Mouse (Mus musculus): ENCODE measurements around the gene Naga. TPM values are rescaled to one million over a fixed set of nuclear protein-coding genes. Genes with fewer than 3 reads are reported as not detected.

Naga gene
- polyA plus RNA-seq, 1 experiment from 2014 or later, result 48.7 TPM

GRCm38 (mm10) chr15:82294059-82294458 lies 44.7 kb downstream of the Naga start:
- Histone ChIP-seq H3K4me1 (ENCODE audit: control insufficient read depth in 2 of 2, insufficient read depth in 2 of 2, low read length in 2 of 2) (peaks cover 9 to 12% of the 10 kb centered on the region in 2 experiments), H3K36me3 (ENCODE audit: control insufficient read depth, insufficient read depth, low read length) (no peaks in the 10 kb centered on the region), H3K4me3 (ENCODE audit: control insufficient read depth in 1 of 2, insufficient read depth in 1 of 2, low read depth in 1 of 2, low read length in 2 of 2) (no peak overlapping the region), H3K27me3 (ENCODE audit: control insufficient read depth, insufficient read depth, low read length) (no peaks in the 10 kb centered on the region), H3K4me2 (ENCODE audit: low read length) (no peak overlapping the region), H3K9me3 (ENCODE audit: control insufficient read depth, low read length) (no peaks in the 10 kb centered on the region), H3K27ac (replicated peaks in 1 of 2; ENCODE audit: control insufficient read depth in 1 of 2, insufficient read depth in 1 of 2, low read depth in 2 of 2, low read length in 2 of 2) (no peak overlapping the region), H3K9ac (ENCODE audit: low read length) (no peak overlapping the region)
- WGBS, result 42% methylated on average over 8 of the region's 8 CpGs
- ATAC-seq (ENCODE audit: insufficient number of reproducible peaks, insufficient read depth, low FRiP score, low read depth), result no peak

DNA sequence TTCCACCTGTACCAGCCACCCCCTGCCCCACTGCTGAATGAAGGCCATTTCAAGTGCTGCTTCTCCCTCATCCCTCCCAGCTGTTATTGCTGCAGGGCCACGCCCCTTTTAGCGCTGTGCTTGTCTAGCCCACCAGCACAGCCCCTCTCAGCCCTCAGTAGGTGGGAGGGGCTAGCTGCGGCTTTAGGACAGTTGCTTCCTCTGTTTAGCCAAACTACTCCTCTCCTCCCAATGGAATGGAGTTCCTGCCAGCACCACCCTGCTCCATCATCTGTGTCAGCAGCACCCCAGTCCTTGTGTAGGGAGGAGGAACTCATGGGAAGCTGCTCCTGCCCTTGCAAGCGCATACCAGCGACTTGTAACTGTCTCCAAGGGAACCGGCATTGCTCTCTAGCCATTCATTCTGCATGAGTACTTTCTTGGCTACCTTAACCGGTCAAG lies 45.4 kb downstream of the Naga start:
- Histone ChIP-seq H3K4me2 (ENCODE audit: low read length) (peak overlapping the region; percentile 56), H3K9me3 (ENCODE audit: control insufficient read depth, low read length) (no peaks in the 10 kb centered on the region), H3K36me3 (ENCODE audit: control insufficient read depth, insufficient read depth, low read length) (no peaks in the 10 kb centered on the region), H3K4me3 (ENCODE audit: control insufficient read depth in 1 of 2, insufficient read depth in 1 of 2, low read depth in 1 of 2, low read length in 2 of 2) (peak overlapping the region in 1 of 2 experiments; percentile 19; a peak in 1 of 4 replicates), H3K27ac (replicated peaks in 1 of 2; ENCODE audit: control insufficient read depth in 1 of 2, insufficient read depth in 1 of 2, low read depth in 2 of 2, low read length in 2 of 2) (no peak overlapping the region), H3K4me1 (ENCODE audit: control insufficient read depth in 2 of 2, insufficient read depth in 2 of 2, low read length in 2 of 2) (peaks cover 7 to 12% of the 10 kb centered on the region in 2 experiments), H3K9ac (ENCODE audit: low read length) (peak overlapping the region; percentile 9; the same call in 1 of the 2 replicates), H3K27me3 (ENCODE audit: control insufficient read depth, insufficient read depth, low read length) (no peaks in the 10 kb centered on the region)
- 10% methylated on average over 7 of the region's 7 CpGs for WGBS
- no peak for ATAC-seq (ENCODE audit: insufficient number of reproducible peaks, insufficient read depth, low FRiP score, low read depth)

DNA sequence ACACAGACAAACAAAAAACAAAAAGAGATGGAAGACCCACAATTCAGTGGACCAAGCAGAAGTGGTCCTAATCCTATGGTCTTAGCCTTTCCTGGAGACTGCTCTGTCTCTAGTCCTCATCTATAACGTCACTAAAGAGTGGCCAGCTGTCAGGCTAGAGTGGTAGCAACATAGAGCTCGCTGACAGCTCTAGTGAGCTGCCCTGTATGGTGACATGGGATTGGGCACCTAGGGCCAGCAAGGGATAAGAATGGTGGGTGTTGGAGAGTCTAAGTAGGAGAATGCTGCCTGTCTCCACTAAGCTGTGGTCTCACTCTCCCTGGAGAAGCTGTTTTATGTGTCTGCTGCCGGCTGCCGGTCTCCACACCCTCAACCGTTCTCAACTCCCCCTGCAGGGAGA lies 45.9 kb downstream of the Naga start:
- H3K4me1 ChIP-seq (ENCODE audit: control insufficient read depth in 2 of 2, insufficient read depth in 2 of 2, low read length in 2 of 2), result peaks cover 7 to 12% of the 10 kb centered on the region in 2 experiments
- H3K4me3 ChIP-seq (ENCODE audit: control insufficient read depth in 1 of 2, insufficient read depth in 1 of 2, low read depth in 1 of 2, low read length in 2 of 2), result no peak overlapping the region
- 5% methylated on average over 5 of the region's 5 CpGs for WGBS
- no peaks in the 10 kb centered on the region for H3K27me3 ChIP-seq (ENCODE audit: control insufficient read depth, insufficient read depth, low read length)
- no peaks in the 10 kb centered on the region for H3K9me3 ChIP-seq (ENCODE audit: control insufficient read depth, low read length)
- no peaks in the 10 kb centered on the region for H3K36me3 ChIP-seq (ENCODE audit: control insufficient read depth, insufficient read depth, low read length)
- peak overlapping the region; percentile 9; the same call in 1 of the 2 replicates for H3K9ac ChIP-seq (ENCODE audit: low read length)
- ATAC-seq (ENCODE audit: insufficient number of reproducible peaks, insufficient read depth, low FRiP score, low read depth), result no peak
- peak overlapping the region; percentile 56 for H3K4me2 ChIP-seq (ENCODE audit: low read length)
- no peak overlapping the region for H3K27ac ChIP-seq (replicated peaks in 1 of 2; ENCODE audit: control insufficient read depth in 1 of 2, insufficient read depth in 1 of 2, low read depth in 2 of 2, low read length in 2 of 2)

- Histone ChIP-seq H3K9ac (ENCODE audit: low read length) (no peak overlapping the region), H3K27me3 (ENCODE audit: control insufficient read depth, insufficient read depth, low read length) (no peaks in the 10 kb centered on the region), H3K36me3 (ENCODE audit: control insufficient read depth, insufficient read depth, low read length) (no peaks in the 10 kb centered on the region), H3K9me3 (ENCODE audit: control insufficient read depth, low read length) (no peaks in the 10 kb centered on the region), H3K4me2 (ENCODE audit: low read length) (no peak overlapping the region), H3K27ac (replicated peaks in 1 of 2; ENCODE audit: control insufficient read depth in 1 of 2, insufficient read depth in 1 of 2, low read depth in 2 of 2, low read length in 2 of 2) (no peak overlapping the region), H3K4me3 (ENCODE audit: control insufficient read depth in 1 of 2, insufficient read depth in 1 of 2, low read depth in 1 of 2, low read length in 2 of 2) (no peak overlapping the region), H3K4me1 (ENCODE audit: control insufficient read depth in 2 of 2, insufficient read depth in 2 of 2, low read length in 2 of 2) (peaks cover 7 to 12% of the 10 kb centered on the region in 2 experiments)
- 84% methylated on average over 7 of the region's 7 CpGs for WGBS
- ATAC-seq (ENCODE audit: insufficient number of reproducible peaks, insufficient read depth, low FRiP score, low read depth), result no peak
Measured at GRCm38 (mm10) chr15:82290252-82290651, 48.5 kb downstream of the Naga start.

DNA sequence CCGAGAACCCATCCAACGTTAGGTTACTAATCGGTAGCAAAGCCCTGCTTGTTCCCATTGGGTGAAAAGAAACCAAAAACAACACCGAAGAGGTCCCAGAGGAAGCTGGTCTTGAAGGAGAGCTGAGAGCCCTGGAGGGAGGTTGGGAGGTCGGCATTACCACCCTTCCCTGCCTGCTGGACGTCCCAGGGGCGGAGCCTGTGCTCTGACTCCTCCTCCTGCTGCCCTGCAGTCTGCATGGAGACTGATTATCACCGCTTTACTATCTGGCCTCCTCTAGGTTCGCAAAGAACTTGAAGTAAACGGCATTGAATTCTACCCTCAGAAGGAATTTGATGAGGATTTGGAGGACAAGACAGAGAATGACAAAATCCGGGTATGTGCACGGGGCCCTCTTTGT lies 52.6 kb downstream of the Naga start:
- H3K27me3 ChIP-seq (ENCODE audit: control insufficient read depth, insufficient read depth, low read length), result no peaks in the 10 kb centered on the region
- 49% methylated on average over 12 of the region's 12 CpGs for WGBS
- H3K36me3 ChIP-seq (ENCODE audit: control insufficient read depth, insufficient read depth, low read length), result no peaks in the 10 kb centered on the region
- H3K4me3 ChIP-seq (ENCODE audit: control insufficient read depth in 1 of 2, insufficient read depth in 1 of 2, low read depth in 1 of 2, low read length in 2 of 2), result no peak overlapping the region
- no peaks in the 10 kb centered on the region for H3K9me3 ChIP-seq (ENCODE audit: control insufficient read depth, low read length)
- no peak for ATAC-seq (ENCODE audit: insufficient number of reproducible peaks, insufficient read depth, low FRiP score, low read depth)
- H3K4me1 ChIP-seq (ENCODE audit: control insufficient read depth in 2 of 2, insufficient read depth in 2 of 2, low read length in 2 of 2), result no peaks in the 10 kb centered on the region
- no peak overlapping the region for H3K27ac ChIP-seq (replicated peaks in 1 of 2; ENCODE audit: control insufficient read depth in 1 of 2, insufficient read depth in 1 of 2, low read depth in 2 of 2, low read length in 2 of 2)
- no peak overlapping the region for H3K9ac ChIP-seq (ENCODE audit: low read length)
- no peak overlapping the region for H3K4me2 ChIP-seq (ENCODE audit: low read length)

DNA sequence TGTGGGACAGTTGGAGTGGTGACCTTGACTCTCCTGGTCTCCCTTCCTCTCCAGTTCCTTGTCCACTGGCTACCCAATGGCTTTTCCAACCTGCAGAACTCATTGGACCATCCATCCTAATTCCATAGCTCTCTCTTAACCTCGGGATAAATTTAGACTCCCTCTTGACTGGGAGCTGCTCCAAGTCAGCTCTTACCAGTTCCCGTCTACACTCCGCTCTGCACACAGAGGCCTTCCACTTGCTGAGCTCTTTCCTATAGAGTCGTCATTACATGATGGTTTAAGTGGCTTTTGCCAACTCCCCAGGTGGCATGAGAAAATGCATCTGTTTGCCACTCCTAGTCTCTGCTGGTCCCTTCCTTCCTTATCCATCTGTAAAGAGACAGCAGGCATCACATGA lies 58.1 kb downstream of the Naga start:
- Histone ChIP-seq H3K9ac (ENCODE audit: low read length) (no peak overlapping the region), H3K27me3 (ENCODE audit: control insufficient read depth, insufficient read depth, low read length) (peaks cover 14% of the 10 kb centered on the region), H3K27ac (replicated peaks in 1 of 2; ENCODE audit: control insufficient read depth in 1 of 2, insufficient read depth in 1 of 2, low read depth in 2 of 2, low read length in 2 of 2) (peak overlapping the region; percentile 74 to 80), H3K4me1 (ENCODE audit: control insufficient read depth in 2 of 2, insufficient read depth in 2 of 2, low read length in 2 of 2) (peaks cover 10 to 11% of the 10 kb centered on the region in 2 experiments), H3K9me3 (ENCODE audit: control insufficient read depth, low read length) (no peaks in the 10 kb centered on the region), H3K36me3 (ENCODE audit: control insufficient read depth, insufficient read depth, low read length) (no peaks in the 10 kb centered on the region), H3K4me3 (ENCODE audit: control insufficient read depth in 1 of 2, insufficient read depth in 1 of 2, low read depth in 1 of 2, low read length in 2 of 2) (no peak overlapping the region), H3K4me2 (ENCODE audit: low read length) (0 out of 2 replicates have a peak overlapping the region, but pooled peaks have one; percentile 11)
- 27% methylated on average over 4 of the region's 4 CpGs for WGBS
- peak; percentile 69; the same call in 1 of the 2 replicates for ATAC-seq (ENCODE audit: insufficient number of reproducible peaks, insufficient read depth, low FRiP score, low read depth)

Other genes starting within 250 kb of the Naga start
- gene Ccdc134, start 211.0 kb downstream of the Naga start, polyA plus RNA-seq (2014; fragmentation: Nextera tagmentation; extraction: Ambion mirVana), result 7.1 and 8.5 TPM in 2 replicates
- gene Srebf2, start 191.7 kb downstream of the Naga start, polyA plus RNA-seq (2014; fragmentation: Nextera tagmentation; extraction: Ambion mirVana), result 59.8 and 62.1 TPM in 2 replicates
- 0.22 and 0.42 TPM in 2 replicates for gene Shisa8, start 126.1 kb downstream of the Naga start, polyA plus RNA-seq (2014; fragmentation: Nextera tagmentation; extraction: Ambion mirVana)
- gene Tnfrsf13c, start 114.6 kb downstream of the Naga start, polyA plus RNA-seq (2014; fragmentation: Nextera tagmentation; extraction: Ambion mirVana), result 0.11 and 0.16 TPM in 2 replicates
- gene Cenpm, start 94.2 kb downstream of the Naga start, polyA plus RNA-seq (2014; fragmentation: Nextera tagmentation; extraction: Ambion mirVana), result 67.7 and 73.0 TPM in 2 replicates
- not detected in 2 replicates for gene 1500009C09Rik, start 86.5 kb downstream of the Naga start, polyA plus RNA-seq (2014; fragmentation: Nextera tagmentation; extraction: Ambion mirVana)
- 4.7 and 4.9 TPM in 2 replicates for gene Sept3, start 64.0 kb downstream of the Naga start, polyA plus RNA-seq (2014; fragmentation: Nextera tagmentation; extraction: Ambion mirVana)
- gene Wbp2nl, start 40.0 kb downstream of the Naga start, polyA plus RNA-seq (2014; fragmentation: Nextera tagmentation; extraction: Ambion mirVana), result 0.28 TPM in 1 of 2 replicates, not detected in the other
- gene Pheta2, start within 50 bp of the Naga start, polyA plus RNA-seq (2014; fragmentation: Nextera tagmentation; extraction: Ambion mirVana), result 7.3 and 7.5 TPM in 2 replicates
- gene Smdt1, start within 50 bp of the Naga start, polyA plus RNA-seq (2014; fragmentation: Nextera tagmentation; extraction: Ambion mirVana), result 365 and 384 TPM in 2 replicates
- gene Ndufa6, start 15.4 kb upstream of the Naga start, polyA plus RNA-seq (2014; fragmentation: Nextera tagmentation; extraction: Ambion mirVana), result 667 and 735 TPM in 2 replicates
- gene Cyp2d22, start 41.3 kb upstream of the Naga start, polyA plus RNA-seq (2014; fragmentation: Nextera tagmentation; extraction: Ambion mirVana), result 8.6 and 9.2 TPM in 2 replicates
- not detected in 2 replicates for gene Cyp2d11, start 55.1 kb upstream of the Naga start, polyA plus RNA-seq (2014; fragmentation: Nextera tagmentation; extraction: Ambion mirVana)
- not detected in 2 replicates for gene Cyp2d10, start 68.3 kb upstream of the Naga start, polyA plus RNA-seq (2014; fragmentation: Nextera tagmentation; extraction: Ambion mirVana)
- gene Cyp2d9, start 94.5 kb upstream of the Naga start, polyA plus RNA-seq (2014; fragmentation: Nextera tagmentation; extraction: Ambion mirVana), result not detected in 2 replicates
- gene Cyp2d12, start 216.1 kb upstream of the Naga start, polyA plus RNA-seq (2014; fragmentation: Nextera tagmentation; extraction: Ambion mirVana), result not detected in 2 replicates